Mouse (Mus musculus) embryonic facial prominence, embryonic 12.5 days (tissue): Measurements from ENCODE around the gene Srrm4. TPM values are rescaled to one million over a fixed set of nuclear protein-coding genes. Genes with fewer than 3 reads are reported as not detected.

Experiments
- ATAC-seq: fragments of 200-750 bp; cut with Nextera tagmentation; 2 replicates; pipeline ENCODE4 v1.8.0; 2017; ENCODE audit not compliant: insufficient number of reproducible peaks, insufficient read depth, low FRiP score, low TSS enrichment
- H3K27ac ChIP-seq: fragments of 300-500 bp; sonication (generic); 2 replicates; pipeline ENCODE4 v1.5.1; 2016; ENCODE audit warnings: mild to moderate bottlenecking
- H3K27me3 ChIP-seq: fragments of 300-500 bp; sonication (generic); 2 replicates; pipeline ENCODE4 v1.6.1; 2016; ENCODE audit warnings: mild to moderate bottlenecking, moderate library complexity
- H3K36me3 ChIP-seq: fragments of 300-500 bp; sonication (generic); 2 replicates; pipeline ENCODE4 v1.6.1; 2016; ENCODE audit warnings: mild to moderate bottlenecking
- H3K4me1 ChIP-seq: fragments of 300-500 bp; sonication (generic); 2 replicates; pipeline ENCODE4 v1.6.1; 2016
- H3K4me2 ChIP-seq: fragments of 300-500 bp; sonication (generic); replicated peaks from 2 replicates; pipeline ENCODE4 v1.6.1; 2016; ENCODE audit warnings: mild to moderate bottlenecking, moderate library complexity
- H3K4me3 ChIP-seq: fragments of 300-500 bp; sonication (generic); 2 replicates; pipeline ENCODE4 v1.5.1; 2016; ENCODE audit warnings: mild to moderate bottlenecking
- H3K9ac ChIP-seq: fragments of 300-500 bp; sonication (generic); 2 replicates; pipeline ENCODE4 v1.6.1; 2016; ENCODE audit warnings: mild to moderate bottlenecking, moderate library complexity
- H3K9me3 ChIP-seq: fragments of 300-500 bp; sonication (generic); 2 replicates; pipeline ENCODE4 v1.6.1; 2016; ENCODE audit warnings: mild to moderate bottlenecking, moderate library complexity
- WGBS: fragments of 180-500 bp; shearing (Covaris S2); methylation state at CpG from one replicate; pipeline ENCODE4 v1.1.7; 2016; 5-methylcytosine and 5-hydroxymethylcytosine counted together
- polyA plus RNA-seq: library from polyadenylated mRNA; unstranded; fragments of >200 nt; fragmentation: Nextera tagmentation; extraction: Ambion mirVana; gene quantifications from 2 replicates; pipeline ENCODE4 v1.2.1, GENCODE M21; 2016

Gene Srrm4
- polyA plus RNA-seq, 1 experiment from 2014 or later = 2.4 TPM

GRCm38 (mm10) chr5:116552584-116552983, 39.0 kb downstream of the Srrm4 start:
- Histone ChIP-seq H3K27ac (no peak overlapping the region), H3K9ac (no peak overlapping the region), H3K4me3 (no peak overlapping the region), H3K9me3 (no peaks in the 10 kb centered on the region), H3K36me3 (no peaks in the 10 kb centered on the region), H3K27me3 (no peaks in the 10 kb centered on the region), H3K4me2 (no peak overlapping the region), H3K4me1 (no peaks in the 10 kb centered on the region)
- no peak for ATAC-seq

GRCm38 (mm10) chr5:116545746-116546145, 45.9 kb downstream of the Srrm4 start:
- peaks cover 3% of the 10 kb centered on the region; the same call in 1 of the 2 replicates for H3K9me3 ChIP-seq
- no peaks in the 10 kb centered on the region for H3K4me1 ChIP-seq
- H3K36me3 ChIP-seq = no peaks in the 10 kb centered on the region
- H3K4me3 ChIP-seq = no peak overlapping the region
- H3K27ac ChIP-seq = no peak overlapping the region
- no peaks in the 10 kb centered on the region for H3K27me3 ChIP-seq
- no peak overlapping the region for H3K4me2 ChIP-seq
- ATAC-seq = no peak
- no peak overlapping the region for H3K9ac ChIP-seq
- 33% methylated on average over 11 of the region's 11 CpGs for WGBS

- WGBS = 39% methylated on average over 7 of the region's 7 CpGs
Measured at GRCm38 (mm10) chr5:116542317-116542716, 49.3 kb downstream of the Srrm4 start.

GRCm38 (mm10) chr5:116541128-116541527, 50.5 kb downstream of the Srrm4 start:
- Histone ChIP-seq H3K4me1 (no peaks in the 10 kb centered on the region), H3K27me3 (no peaks in the 10 kb centered on the region), H3K36me3 (no peaks in the 10 kb centered on the region), H3K4me2 (no peak overlapping the region), H3K9me3 (no peaks in the 10 kb centered on the region), H3K4me3 (no peak overlapping the region), H3K9ac (no peak overlapping the region), H3K27ac (no peak overlapping the region)
- ATAC-seq = no peak
- 73% methylated on average over 3 of the region's 3 CpGs for WGBS

More at GRCm38 (mm10) chr5:116542317-116542716, 49.3 kb downstream of the Srrm4 start:
- no peaks in the 10 kb centered on the region for H3K36me3 ChIP-seq
- H3K9me3 ChIP-seq = peaks cover 3% of the 10 kb centered on the region; the same call in 1 of the 2 replicates
- no peak for ATAC-seq
- no peak overlapping the region for H3K4me3 ChIP-seq
- no peaks in the 10 kb centered on the region for H3K27me3 ChIP-seq
- H3K27ac ChIP-seq = no peak overlapping the region
- no peaks in the 10 kb centered on the region for H3K4me1 ChIP-seq
- no peak overlapping the region for H3K9ac ChIP-seq
- no peak overlapping the region for H3K4me2 ChIP-seq

GRCm38 (mm10) chr5:116539360-116539759, 52.3 kb downstream of the Srrm4 start:
- Histone ChIP-seq H3K4me2 (no peak overlapping the region), H3K27ac (no peak overlapping the region), H3K4me1 (no peaks in the 10 kb centered on the region), H3K9me3 (no peaks in the 10 kb centered on the region), H3K27me3 (no peaks in the 10 kb centered on the region), H3K4me3 (no peak overlapping the region), H3K9ac (no peak overlapping the region), H3K36me3 (no peaks in the 10 kb centered on the region)
- WGBS = 62% methylated on average over 3 of the region's 3 CpGs
- ATAC-seq = no peak

GRCm38 (mm10) chr5:116538491-116538890, 53.1 kb downstream of the Srrm4 start:
- Histone ChIP-seq H3K9ac (no peak overlapping the region), H3K9me3 (no peaks in the 10 kb centered on the region), H3K27me3 (no peaks in the 10 kb centered on the region), H3K4me1 (no peaks in the 10 kb centered on the region), H3K4me3 (no peak overlapping the region), H3K4me2 (no peak overlapping the region), H3K27ac (no peak overlapping the region), H3K36me3 (no peaks in the 10 kb centered on the region)
- 61% methylated on average over 3 of the region's 3 CpGs for WGBS
- no peak for ATAC-seq

GRCm38 (mm10) chr5:116526324-116526723, 65.3 kb downstream of the Srrm4 start:
- Histone ChIP-seq H3K27ac (no peak overlapping the region), H3K9me3 (no peaks in the 10 kb centered on the region), H3K4me3 (no peak overlapping the region), H3K9ac (no peak overlapping the region), H3K4me2 (no peak overlapping the region), H3K27me3 (no peaks in the 10 kb centered on the region), H3K36me3 (no peaks in the 10 kb centered on the region), H3K4me1 (no peaks in the 10 kb centered on the region)
- no peak for ATAC-seq
- WGBS = 50% methylated on average over 4 of the region's 4 CpGs

- Histone ChIP-seq H3K4me1 (no peaks in the 10 kb centered on the region), H3K4me3 (no peak overlapping the region), H3K9me3 (no peaks in the 10 kb centered on the region), H3K27me3 (no peaks in the 10 kb centered on the region), H3K9ac (no peak overlapping the region), H3K4me2 (no peak overlapping the region), H3K36me3 (no peaks in the 10 kb centered on the region), H3K27ac (no peak overlapping the region)
- WGBS = 85% methylated on average over 8 of the region's 8 CpGs
- ATAC-seq = no peak
Measured at GRCm38 (mm10) chr5:116525308-116525707, 66.3 kb downstream of the Srrm4 start.

GRCm38 (mm10) chr5:116523553-116523952, 68.1 kb downstream of the Srrm4 start:
- Histone ChIP-seq H3K27me3 (no peaks in the 10 kb centered on the region), H3K4me3 (no peak overlapping the region), H3K27ac (no peak overlapping the region), H3K36me3 (no peaks in the 10 kb centered on the region), H3K9me3 (no peaks in the 10 kb centered on the region), H3K4me1 (no peaks in the 10 kb centered on the region), H3K4me2 (no peak overlapping the region), H3K9ac (no peak overlapping the region)
- ATAC-seq = no peak
- 88% methylated on average over 8 of the region's 8 CpGs for WGBS

- Histone ChIP-seq H3K27me3 (no peaks in the 10 kb centered on the region), H3K4me1 (no peaks in the 10 kb centered on the region), H3K9me3 (no peaks in the 10 kb centered on the region), H3K36me3 (no peaks in the 10 kb centered on the region), H3K9ac (no peak overlapping the region), H3K4me3 (no peak overlapping the region), H3K4me2 (no peak overlapping the region), H3K27ac (no peak overlapping the region)
- WGBS = 75% methylated on average over 9 of the region's 9 CpGs
- no peak for ATAC-seq
Measured at GRCm38 (mm10) chr5:116523079-116523478, 68.5 kb downstream of the Srrm4 start.

GRCm38 (mm10) chr5:116522273-116522672, 69.3 kb downstream of the Srrm4 start:
- Histone ChIP-seq H3K27me3 (no peaks in the 10 kb centered on the region), H3K4me3 (no peak overlapping the region), H3K9ac (no peak overlapping the region), H3K27ac (no peak overlapping the region), H3K9me3 (no peaks in the 10 kb centered on the region), H3K36me3 (no peaks in the 10 kb centered on the region), H3K4me1 (no peaks in the 10 kb centered on the region), H3K4me2 (no peak overlapping the region)
- WGBS = 87% methylated on average over 11 of the region's 11 CpGs
- no peak for ATAC-seq

GRCm38 (mm10) chr5:116518047-116518446, 73.6 kb downstream of the Srrm4 start:
- no peak for ATAC-seq
- WGBS = 24% methylated on average over 4 of the region's 4 CpGs
- no peaks in the 10 kb centered on the region for H3K9me3 ChIP-seq
- H3K4me2 ChIP-seq = no peak overlapping the region
- no peaks in the 10 kb centered on the region for H3K27me3 ChIP-seq
- H3K4me3 ChIP-seq = no peak overlapping the region
- no peaks in the 10 kb centered on the region for H3K36me3 ChIP-seq
- no peak overlapping the region for H3K9ac ChIP-seq
- no peaks in the 10 kb centered on the region for H3K4me1 ChIP-seq
- no peak overlapping the region for H3K27ac ChIP-seq

- H3K4me1 ChIP-seq = no peaks in the 10 kb centered on the region
- no peak for ATAC-seq
- H3K4me2 ChIP-seq = no peak overlapping the region
- 74% methylated on average over 4 of the region's 4 CpGs for WGBS
- no peak overlapping the region for H3K27ac ChIP-seq
- H3K9ac ChIP-seq = no peak overlapping the region
- H3K36me3 ChIP-seq = no peaks in the 10 kb centered on the region
- H3K9me3 ChIP-seq = no peaks in the 10 kb centered on the region
- no peak overlapping the region for H3K4me3 ChIP-seq
- no peaks in the 10 kb centered on the region for H3K27me3 ChIP-seq
Measured at GRCm38 (mm10) chr5:116512135-116512534, 79.5 kb downstream of the Srrm4 start.
